Mouse (Mus musculus) cerebellum, adult 8-10 months (tissue): ENCODE measurements around the gene Psmd11.
"Not testable (repeated sequence)": the region's sequence is repeated elsewhere in the genome, so short reads cannot be mapped to it uniquely, and the experiment has no call there.

Experiments used
- DNase-seq: peaks from one replicate; pipeline ENCODE4 v3.0.0; 2022

The Psmd11 gene

DNA sequence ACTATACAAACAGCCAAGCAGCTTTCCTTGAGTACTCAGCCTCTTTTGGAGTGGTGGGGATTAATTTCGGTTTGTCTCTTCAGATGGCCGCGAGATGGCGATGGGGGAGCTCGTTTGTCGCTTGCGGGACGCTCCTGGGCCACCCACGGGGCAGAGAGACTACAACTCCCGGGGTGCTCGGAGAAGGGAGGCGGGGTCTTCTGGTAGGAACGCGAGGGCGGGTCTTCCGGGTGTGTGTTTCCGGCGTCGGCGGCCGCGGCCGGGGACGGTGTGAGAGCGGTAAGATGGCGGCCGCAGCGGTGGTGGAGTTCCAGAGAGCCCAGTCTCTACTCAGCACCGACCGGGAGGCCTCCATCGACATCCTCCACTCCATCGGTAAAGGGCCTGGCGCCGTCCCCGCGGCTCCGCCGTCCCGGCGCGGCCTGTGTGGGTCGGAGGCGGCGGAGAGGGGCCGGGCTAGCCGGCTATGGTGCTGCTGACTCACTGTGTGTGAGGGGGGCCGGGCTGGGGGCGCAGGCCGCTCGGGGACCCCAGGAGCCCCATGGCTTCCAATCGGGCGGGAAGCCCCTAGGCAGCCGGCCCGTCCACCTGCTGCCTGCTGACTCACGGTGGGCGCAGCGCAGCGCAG is at the start of gene Psmd11:
Gene Psmd11 (plus strand): TSS at position 235 of the 628 bp plus-strand sequence.
- peak; percentile 95 for DNase-seq

DNA sequence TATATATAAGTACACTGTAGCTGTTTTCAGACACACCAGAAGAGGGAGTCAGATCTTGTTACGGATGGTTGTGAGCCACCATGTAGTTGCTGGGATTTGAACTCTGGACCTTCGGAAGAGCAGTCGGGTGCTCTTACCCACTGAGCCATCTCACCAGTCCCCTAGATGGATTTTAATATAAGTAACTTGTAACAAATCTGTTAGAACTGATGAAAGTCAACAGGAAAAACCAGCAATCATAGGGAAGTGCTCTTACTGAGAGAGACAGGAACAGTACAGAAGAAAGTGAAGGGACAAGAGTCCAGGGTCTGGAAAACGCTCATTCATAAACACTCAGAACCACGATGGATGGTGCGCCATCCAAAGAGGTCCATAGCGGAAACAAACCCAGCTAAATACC is 49.2 kb upstream of the Psmd11 start:
- not testable (repeated sequence) for DNase-seq

DNA sequence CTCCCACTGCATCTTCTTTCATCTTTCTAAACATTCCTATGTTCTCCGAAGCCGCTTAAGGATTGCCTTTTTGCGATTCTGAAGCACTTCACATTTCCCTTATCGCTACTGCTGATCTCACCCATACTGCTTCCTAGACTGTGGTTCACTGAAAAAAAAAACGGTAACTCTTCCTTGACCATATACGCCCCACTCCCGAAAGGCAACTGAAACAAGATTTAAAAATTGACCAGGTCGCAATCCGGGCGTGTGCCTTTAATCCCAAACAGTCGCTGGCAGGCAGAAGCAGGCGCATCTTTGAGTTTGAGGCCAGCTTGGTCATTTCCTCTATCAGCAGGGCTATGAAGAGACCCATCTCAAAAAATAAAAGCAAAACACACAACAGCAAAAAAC is 45.8 kb upstream of the Psmd11 start:
- no peak for DNase-seq

DNA sequence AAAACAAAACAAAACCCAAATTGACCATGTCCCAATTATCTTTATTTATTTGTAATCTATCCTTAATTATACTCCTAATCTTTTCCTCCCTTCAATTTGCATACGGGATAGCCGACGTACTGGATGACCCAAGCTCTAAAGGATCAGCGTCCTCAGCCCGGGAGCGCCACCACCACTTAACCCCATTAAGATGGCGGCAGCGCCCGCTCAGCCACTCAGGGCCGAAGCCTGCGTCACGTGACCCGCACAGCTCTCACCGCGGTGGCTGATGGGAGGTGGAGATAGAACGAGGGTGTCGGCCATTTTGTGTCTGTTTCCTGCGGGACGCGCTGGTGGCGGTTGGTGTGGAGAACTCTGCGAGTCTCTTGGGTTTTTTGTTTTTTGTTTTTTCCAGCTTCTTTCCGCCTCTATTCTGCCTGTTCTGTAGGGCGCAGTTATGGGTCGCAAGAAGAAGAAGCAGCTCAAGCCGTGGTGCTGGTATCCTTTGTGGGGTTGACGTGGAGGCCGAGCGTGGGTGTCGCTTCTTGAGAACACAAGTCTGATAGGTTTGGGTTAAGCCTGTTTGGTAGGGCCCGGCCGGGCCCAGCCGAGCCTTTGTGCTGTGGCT is 45.3 kb upstream of the Psmd11 start, which contains the start of gene Zfp207:
Gene Zfp207 (plus strand): TSS at position 261 of the 607 bp plus-strand sequence.
- DNase-seq = peak; percentile 96

DNA sequence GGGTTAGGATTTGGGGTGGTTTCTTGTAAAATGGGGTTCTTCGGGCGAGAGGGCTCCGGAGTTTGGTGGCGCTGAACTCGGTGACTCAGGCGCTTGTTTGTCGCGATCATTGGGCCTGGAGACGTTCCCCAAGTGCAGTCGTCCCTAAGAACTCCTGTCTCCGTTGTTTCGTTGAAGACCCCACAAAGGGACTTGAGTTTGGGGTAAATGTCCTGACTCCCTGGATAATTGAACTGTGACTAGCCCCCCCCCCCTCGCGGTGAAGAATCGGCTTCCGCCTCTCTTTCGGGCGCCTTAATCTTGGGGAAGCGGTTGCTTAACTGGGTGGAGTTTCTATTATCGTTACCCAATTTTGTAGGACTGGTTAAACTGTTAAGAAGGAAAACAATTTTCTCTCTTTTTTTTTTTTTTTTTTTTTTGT is 44.8 kb upstream of the Psmd11 start:
- DNase-seq = no peak

DNA sequence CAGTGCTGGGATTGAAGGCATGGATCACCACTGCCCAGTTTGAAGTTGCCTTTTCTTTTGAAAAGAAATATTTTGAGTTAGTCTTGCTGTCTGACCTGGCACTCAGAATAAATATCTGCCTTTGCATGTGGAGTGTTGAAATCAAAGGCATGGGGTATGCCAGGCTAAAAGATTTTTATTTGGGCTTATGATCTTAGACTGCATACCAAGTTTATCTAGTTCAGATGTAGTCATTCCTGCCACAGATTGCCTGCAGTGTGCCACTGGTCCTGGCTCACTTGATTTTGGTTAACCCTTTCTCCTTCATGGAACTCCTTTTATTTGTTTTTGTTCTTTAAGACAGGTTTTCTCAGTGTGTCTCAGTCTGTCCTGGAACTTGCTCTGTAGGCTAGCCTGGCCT is 44.0 kb upstream of the Psmd11 start:
- no peak for DNase-seq

DNA sequence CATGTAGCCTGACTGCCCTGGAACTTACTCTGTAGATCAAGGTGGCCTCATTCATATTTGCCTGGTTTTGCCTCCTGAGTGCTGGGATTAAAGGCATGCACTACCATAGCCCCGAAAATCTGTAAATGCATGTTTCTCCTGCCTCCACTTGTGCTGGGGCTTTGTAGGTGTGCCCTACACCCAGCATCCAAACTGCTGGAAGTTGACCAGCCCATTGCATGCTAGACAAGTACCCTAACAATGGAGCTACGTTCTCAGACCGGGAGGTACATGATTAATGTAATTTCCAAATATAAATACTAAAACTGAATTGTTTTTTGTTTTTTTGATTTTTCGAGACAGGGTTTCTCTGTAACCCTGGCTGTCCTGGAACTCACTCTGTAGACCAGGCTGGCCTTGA is 43.4 kb upstream of the Psmd11 start:
- DNase-seq = no peak

DNA sequence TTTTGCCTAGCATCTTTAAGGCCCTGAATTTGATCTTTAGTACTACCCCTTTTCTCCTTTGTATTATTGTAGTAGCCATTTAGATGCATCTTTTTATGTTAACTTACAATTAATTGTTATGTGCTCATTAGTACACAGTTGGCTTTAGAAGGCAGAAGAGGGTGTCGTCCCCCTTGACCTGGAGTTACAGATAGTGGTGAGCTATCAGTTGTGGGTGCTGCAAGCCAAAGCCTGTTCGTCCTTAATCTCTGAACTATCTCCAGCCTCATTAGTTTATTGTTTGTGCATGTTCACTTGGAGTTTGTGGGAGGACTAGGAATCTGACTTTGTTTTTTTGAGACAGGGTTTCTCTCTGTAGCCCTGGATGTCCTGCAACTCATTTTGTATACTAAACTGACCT is 41.6 kb upstream of the Psmd11 start:
- no peak for DNase-seq

DNA sequence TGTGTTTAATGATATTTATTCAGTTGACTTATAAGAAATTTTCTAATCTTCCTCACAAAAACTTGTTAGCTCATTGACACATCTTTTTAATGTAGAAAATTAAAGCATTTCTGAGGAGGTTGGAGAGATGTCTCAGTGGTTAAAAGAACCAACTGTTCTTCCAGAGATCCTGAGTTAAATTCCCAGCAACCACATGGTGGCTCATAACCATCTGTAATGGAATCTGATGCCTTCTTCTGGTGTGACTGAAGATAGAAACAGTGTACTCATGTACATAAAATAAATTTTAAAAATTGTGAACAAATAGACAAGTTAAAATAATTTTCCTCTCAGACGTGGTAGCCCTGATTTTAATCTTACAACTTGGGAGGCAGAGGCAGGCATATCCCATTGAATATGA is 38.5 kb upstream of the Psmd11 start:
- no peak for DNase-seq

DNA sequence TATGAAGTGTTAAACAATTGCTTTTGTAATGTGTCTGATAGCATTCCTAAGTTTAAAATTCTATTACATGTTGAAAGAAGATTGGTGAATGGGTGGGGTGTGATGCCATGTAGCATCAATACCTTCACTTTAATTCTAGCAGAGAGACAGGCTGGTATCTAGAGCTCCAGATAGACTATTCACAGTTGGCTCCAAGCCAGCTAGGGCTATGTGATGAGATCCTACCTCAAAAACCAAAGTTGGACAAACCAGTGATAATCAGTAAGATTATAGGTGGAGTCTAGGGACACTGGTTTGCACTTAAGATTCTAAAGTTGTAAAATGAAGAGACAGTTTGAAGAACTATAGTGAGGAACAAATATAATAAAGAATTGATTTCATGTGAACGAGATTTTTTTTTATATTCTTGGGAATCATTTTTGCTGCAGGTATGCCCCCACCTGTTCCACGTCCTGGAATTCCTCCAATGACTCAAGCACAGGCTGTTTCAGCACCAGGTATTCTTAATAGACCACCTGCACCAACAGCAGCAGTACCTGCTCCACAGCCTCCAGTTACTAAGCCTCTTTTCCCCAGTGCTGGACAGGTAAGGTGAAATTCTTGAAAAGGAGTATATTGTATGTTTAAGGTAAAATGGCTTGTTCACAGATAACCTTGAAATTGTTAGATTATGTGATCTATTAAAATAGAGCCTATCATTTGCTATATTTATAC is 36.9 kb upstream of the Psmd11 start:
- DNase-seq = no peak

DNA sequence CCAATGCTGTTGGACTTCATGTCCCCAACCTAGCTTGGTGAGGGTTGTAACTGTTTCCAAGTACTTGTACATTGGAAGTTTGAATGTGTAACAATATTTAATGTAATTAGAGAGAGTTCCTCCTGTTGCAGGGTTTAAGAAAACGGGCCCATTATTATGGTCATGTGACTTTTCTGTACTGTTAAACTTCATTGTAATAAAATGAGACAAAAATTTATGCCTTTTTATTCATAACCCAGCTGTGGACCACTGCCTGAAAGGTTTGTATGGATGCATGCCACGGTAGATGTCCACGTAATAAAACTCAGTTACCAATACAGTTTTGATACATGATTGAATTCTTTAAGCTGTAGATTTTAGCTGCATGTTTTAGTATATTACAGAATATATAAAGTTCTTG is 32.5 kb upstream of the Psmd11 start:
- no peak for DNase-seq

DNA sequence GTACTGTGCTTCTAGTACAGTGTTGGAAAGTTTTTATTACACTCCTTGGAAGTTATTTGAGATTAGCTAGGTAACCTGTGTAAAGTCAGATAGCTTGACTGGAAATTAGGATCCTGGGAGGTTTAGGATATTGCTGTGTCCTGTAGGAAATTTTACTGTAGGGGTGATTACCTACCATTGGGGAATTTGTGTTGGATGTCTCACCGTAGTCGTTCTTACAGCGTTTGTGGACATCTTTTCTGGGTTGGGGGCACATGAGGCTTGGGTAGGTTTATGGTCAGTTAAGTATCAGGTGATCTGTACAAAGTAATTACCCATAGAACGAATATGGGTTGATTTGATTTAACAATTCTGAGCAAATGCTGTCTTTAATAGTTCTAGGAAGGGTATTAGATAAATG is 31.8 kb upstream of the Psmd11 start:
- no peak for DNase-seq

DNA sequence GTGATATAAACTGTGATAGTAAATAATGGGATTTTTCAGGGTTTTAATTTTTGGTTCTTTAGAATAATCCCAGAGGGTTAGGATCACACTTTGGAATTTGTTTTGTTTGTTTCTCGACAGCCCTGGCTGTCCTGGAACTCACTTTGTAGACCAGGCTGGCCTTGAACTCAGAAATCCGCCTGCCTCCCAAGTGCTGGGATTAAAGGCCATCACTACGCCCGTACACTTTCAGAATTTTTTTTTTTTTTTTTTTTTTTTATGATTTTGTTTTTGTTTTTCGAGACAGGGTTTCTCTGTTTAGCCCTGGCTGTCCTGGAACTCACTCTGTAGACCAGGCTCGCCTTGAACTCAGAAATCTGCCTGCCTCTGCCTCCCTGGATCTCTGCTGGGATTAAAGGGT is 20.5 kb upstream of the Psmd11 start:
- DNase-seq = not testable (repeated sequence)

DNA sequence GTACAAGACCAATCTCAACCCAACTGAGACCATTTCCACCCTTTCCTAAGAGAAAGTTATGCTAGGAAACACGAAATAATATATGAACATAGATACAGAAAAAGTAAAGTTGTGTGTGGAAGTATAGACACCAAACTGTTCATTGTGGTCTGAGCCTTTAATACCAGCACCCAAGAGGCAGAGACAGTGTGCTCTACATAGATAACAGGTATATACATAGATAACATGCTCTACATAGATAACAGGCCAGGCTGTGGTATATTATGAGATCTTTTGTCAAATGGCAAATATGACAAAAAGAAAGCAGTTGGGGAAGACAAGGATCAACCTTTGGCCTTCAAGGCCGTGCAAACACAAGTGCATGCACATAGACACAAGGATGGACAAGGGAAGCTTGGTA is 18.0 kb upstream of the Psmd11 start:
- no peak for DNase-seq

DNA sequence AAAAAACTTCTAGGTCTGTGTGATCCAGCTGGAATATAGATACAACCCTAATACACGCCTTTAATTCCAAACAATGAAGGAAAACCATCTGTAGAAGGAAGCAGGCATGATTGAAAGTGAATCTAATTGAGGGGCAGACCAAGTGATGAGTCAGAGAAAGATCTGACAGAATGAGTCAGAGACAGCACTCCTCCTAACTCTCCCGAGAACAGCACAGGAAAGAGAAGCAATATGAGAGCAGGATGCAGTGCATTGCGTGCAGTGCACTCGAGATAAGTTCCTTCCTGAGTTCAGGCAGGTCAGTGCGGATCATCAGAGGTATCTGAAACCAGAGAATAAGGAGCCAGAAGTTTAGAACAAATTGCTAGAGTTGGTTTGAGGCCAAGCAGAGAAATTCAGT is 11.3 kb upstream of the Psmd11 start:
- DNase-seq = no peak

DNA sequence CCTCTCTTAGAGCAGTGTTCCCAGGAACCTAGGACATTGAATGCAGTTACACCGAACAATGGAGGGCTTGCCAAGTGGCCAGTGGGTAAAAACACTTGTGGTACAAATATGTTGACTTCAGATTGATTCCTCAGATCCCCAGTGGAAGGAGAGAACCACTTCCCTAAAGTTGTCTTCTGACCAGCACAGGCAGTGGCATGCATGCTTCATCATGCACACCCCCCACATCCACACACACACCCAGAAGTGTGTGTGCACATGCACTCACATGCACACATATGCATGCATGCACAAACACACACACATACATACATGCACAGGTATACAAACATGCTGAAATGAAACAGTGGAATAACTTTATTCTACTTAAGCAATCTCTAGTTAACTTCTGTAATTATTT is 8.7 kb upstream of the Psmd11 start:
- DNase-seq = no peak

DNA sequence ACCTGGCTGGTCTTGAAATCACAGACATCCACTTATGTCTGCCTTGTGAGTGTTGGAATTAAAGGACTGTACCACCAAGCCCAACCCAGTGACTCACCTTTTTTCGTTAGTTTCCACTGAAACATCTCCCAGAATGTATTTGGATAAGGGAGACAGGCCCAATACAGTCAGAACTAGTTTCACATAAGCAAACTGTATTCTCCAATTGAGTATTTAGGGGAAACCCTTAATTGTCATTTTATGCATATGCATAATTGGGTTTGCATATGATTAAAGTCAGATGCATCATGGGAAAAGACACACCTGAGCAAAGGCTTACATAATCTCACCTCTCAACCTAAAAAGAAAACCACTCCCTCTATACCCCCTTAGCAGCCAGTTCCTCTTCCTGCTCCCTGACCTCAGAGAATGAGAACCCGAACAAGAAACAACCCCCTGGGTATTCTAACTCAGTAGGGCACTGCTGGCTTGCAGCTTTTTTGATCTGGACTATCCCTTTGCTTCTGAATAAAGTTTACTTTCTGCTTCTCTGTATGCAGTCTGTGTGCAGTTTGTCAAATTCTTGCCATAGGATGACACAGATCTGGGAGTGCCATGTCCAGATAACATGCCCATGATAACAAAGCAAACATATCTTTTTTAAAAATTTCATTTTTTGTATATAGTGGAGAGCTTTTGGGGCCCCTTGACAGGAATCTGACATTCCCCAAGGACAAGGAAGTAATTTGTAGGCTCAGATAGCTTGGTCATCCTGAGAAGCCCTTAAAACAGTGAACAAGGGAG is 8.0 kb upstream of the Psmd11 start:
- no peak for DNase-seq

DNA sequence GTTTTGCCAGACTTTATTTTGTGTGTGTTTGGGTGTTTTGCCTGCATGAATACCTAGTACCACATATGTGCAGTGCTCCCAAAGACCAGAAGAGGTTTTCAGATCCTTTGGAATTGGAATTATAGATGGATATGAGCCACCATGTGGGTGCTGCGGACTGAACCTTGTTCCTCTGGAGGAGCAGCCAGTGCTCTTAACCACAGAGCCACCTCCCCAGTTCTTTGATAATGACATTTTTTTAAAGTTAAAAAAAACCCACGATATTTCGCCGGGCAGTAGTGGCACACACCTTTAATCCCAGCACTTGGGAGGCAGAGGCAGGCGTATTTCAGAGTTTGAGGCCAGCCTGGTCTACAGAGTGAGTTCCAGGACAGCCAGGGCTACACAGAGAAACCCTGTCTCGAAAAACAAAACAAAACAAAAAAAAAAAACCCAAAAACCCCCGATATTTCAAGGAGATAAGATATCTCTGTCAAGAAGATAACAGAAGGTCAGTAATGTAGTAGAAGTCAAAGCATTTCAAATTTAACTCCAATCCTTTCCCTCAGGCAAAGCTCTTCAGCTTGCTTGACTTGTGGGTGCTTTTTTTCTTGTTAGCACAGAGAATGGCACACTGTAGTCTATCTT is 6.9 kb upstream of the Psmd11 start:
- no peak for DNase-seq

DNA sequence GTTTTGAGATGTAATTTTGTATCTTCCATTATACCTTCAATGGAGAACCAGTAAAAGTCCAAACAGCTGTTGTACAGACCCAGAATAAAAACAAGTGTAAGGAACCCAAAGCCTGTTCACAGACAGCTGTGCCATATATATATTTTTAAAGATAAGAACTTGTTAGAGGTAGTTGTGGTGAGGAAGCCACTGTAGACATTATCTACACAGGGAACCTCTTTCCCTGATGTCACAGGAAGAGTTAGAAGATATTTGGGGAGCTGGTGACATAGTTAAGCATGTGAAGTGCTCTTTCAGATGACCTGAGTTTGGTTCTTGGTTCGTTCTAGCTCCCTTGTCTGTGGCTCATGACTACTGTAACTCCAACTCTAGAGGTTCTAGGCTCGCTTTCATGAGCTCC is 3.7 kb upstream of the Psmd11 start:
- no peak for DNase-seq

DNA sequence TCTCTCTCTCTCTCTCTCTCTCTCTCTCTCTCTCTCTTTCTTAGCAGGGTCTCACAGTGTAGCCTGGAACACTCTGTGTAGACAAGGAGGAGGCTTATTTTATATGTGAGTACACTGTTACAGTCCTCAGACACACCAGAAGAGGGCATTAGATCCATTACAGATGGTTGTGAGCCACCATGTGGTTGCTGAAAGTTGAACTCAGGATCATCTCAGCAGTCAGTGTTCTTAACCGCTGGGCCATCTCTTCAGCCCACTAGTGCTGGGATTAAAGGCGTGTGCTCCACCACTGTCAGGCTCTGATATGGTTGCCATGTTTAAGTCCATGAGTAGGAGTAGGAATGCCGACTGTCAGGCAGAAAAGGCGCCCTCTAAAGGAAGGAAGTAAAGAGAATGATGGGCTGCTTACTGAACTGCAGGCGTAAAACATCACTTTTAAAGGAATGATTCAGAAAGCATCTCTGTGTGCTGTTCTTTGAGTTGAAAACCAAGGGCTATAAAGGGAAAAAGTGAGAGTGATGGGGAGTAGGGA is 3.1 kb upstream of the Psmd11 start:
- no peak for DNase-seq

DNA sequence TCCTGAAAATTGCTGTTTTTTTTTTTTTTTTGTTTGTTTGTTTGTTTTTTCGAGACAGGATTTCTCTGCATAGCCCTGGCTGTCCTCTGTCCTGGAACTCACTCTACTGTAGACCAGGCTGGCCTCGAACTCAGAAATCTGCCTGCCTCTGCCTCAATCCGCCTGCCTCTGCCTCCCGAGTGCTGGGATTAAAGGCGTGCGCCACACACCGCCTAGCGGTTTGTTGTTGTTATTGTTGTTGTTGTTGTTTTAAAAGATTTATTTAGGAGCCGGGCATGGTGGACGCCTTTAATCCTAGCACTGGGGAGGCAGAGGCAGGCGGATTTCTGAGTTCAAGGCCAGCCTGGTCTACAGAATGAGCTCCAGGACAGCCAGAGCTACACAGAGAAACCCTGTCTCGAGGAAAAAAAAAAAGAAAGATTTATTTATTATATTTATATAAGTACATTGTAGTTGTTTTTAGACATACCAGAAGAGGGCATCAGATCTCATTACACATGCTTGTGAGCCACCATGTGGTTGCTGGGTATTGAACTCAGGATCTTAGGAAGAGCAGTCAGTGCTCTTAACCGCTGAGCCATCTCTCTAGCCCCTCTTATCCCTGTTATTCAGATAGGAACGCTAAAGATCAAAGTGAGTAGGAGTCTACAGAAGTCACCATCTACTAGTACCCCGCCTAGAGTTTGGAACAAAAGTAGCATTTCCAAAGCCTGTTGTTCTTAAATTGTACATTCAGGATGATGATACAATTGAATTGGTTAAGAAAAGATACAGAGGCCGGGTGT is 2.2 kb upstream of the Psmd11 start:
- DNase-seq = not testable (repeated sequence)

DNA sequence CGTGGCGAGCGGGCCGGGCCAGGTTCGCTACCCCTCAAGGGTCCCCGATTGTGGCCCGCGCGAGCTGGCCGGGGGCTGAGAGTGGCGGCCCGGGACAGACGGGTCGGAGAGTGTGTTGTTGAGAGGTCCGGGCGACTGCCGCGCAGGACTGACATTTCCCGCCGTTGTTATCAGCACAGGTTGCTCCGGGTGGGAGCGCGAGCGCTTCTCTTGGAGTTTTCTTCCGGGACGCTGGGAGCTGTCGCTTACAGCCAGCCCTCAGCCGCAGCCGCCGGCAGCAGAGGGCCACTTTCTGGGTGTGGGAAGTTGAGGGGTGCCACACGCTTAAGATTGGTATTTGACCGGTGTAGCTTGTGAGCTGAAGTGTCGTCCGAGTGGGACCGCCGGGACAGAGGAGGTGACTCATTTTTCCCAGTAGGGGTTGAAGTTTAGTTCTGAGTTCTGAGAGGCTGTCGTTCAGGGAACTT is 627 bp downstream of the Psmd11 start:
- DNase-seq = peak; percentile 39
